Mouse (Mus musculus): Measurements from ENCODE around the gene Stambpl1. TPM values are rescaled to one million over a fixed set of nuclear protein-coding genes. Genes with fewer than 3 reads are reported as not detected.
A peak's percentile ranks its signal among the peaks of the same experiment; 100 is the strongest.

Stambpl1 gene
- 1 to 10 TPM; 3.3 to 3.6 TPM for total RNA-seq (2021)

DNA sequence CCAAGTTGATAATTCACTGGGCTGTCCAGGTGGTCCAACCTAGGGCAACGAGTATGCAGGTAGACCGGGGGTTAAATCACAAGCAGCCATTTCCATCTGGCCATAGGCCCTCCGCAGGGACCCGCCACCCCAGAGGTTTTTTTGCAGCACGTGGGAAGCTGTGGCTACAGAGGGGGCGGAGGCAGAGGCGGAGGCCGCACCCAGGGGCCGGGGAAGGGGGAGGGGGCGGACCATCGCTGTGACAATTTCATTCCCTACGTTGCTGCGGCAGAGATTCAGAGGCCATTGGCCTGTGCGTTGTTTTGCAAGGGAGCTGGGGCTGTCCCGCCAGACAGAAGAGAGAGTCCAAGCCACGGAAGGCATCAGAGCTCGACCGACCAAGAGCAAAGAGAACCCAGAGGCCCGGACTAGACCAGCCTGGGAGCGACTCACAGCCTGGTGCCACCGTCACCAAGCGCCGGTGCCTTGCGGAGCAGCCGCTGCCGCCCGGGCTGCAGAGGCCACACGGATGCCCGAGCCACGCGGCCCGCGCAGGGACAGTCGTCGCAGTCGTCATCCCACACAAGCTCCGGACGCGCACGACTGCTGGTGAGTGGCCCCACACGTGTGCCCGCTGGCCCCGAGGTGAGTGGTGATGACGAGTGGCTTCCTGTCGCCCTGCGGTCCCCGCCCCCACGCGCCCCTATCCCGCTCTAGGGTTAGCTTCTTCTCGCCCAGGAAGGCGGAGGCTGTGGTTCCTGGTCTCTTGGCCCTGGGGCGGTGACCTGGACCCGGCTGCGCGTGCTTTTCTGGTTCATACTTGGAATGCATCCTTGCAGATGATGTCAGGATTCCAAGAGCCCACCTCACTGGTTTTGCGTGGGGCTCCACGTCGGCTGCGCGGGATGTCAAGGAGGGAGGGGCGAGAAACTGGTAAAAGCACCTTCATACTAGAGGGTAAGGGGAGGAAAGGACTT is at the start of gene Stambpl1:
Stambpl1 (plus strand) TSS at position 222 of the 956 bp plus-strand sequence.
- peak; percentile 50 for DNase-seq (ENCODE audit: low spot score)
- intact Hi-C loops (cut with DNase I): no loop called here

- intact Hi-C loops (cut with DNase I): no loop called here
- DNase-seq (ENCODE audit: low spot score): no peak
These were observed 43.6 kb upstream of the Stambpl1 start for GRCm38 (mm10) chr19:34148421-34148820.

DNA sequence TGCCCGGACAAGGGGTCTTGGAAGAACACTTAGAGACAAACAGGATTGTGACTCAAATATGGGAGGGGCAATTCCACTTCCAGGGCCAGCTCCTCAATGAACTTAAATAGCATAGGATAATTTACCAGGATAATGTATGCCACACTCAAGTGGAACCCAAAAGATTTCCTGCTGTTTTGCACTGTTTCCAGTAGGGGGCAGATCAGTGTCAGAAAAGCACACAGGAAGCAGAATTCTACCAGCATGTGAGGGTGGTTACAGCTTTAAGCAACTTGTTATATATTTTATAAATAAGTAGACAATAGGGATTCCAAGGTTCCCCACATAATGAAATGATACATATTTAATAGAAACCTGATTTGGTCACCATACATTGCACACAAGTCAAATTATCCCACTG is 40.1 kb upstream of the Stambpl1 start:
- intact Hi-C loops (cut with DNase I): no loop called here
- no peak for DNase-seq (ENCODE audit: low spot score)

- no peak for DNase-seq (ENCODE audit: low spot score)
- intact Hi-C loops (cut with DNase I): no loop called here
These were observed 38.5 kb upstream of the Stambpl1 start for GRCm38 (mm10) chr19:34153263-34154144.

DNA sequence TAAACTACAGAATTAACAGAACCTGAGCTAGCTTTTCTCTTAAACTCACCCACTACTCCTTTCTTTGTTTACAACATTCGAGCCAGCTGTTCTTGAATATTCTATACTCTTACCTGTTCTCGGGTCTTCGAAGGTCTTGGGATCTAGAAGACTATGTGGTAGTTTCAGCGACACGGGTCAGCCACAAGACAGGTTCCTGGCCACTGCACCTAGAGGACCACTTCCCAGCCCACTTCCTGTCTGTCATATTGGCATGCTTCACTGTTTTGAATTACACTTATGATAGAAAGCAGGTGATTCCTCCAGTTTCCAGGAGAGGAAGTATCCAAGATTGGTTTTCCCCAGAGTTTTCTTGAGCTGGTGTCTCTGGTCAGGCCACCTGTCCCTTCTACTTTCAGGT is 29.3 kb upstream of the Stambpl1 start:
- intact Hi-C loops (cut with DNase I): no loop called here

DNA sequence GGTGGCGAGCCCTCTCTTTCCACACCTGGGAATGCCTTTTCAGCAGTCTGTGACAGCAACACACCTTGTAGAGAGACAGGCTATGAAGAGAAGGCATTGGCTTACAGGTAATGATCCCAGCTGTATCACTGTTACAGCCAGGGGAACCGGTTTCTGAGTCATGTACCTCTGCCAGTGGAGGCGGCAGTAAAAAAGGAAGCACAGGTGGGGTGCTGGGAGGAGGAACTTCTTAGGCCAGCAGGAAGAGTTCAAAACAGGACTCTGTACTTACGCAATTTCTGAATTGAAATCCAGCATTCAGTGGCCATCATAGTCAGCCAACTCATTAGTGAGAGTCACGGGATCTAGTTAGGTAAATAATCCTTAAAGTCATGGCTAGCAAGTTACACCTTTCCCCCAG is 26.1 kb upstream of the Stambpl1 start, which contains the start of gene Ankrd22:
Ankrd22 (minus strand) TSS at position 163 of the 400 bp plus-strand sequence.
- DNase-seq (ENCODE audit: low spot score): no peak
- intact Hi-C loops (cut with DNase I): no loop called here

More for the DNA sequence above, 29.3 kb upstream of the Stambpl1 start:
- DNase-seq (ENCODE audit: low spot score): no peak

GRCm38 (mm10) chr19:34166386-34166785 is 25.6 kb upstream of the Stambpl1 start:
- intact Hi-C loops (cut with DNase I): no loop called here
- DNase-seq (ENCODE audit: low spot score): no peak

DNA sequence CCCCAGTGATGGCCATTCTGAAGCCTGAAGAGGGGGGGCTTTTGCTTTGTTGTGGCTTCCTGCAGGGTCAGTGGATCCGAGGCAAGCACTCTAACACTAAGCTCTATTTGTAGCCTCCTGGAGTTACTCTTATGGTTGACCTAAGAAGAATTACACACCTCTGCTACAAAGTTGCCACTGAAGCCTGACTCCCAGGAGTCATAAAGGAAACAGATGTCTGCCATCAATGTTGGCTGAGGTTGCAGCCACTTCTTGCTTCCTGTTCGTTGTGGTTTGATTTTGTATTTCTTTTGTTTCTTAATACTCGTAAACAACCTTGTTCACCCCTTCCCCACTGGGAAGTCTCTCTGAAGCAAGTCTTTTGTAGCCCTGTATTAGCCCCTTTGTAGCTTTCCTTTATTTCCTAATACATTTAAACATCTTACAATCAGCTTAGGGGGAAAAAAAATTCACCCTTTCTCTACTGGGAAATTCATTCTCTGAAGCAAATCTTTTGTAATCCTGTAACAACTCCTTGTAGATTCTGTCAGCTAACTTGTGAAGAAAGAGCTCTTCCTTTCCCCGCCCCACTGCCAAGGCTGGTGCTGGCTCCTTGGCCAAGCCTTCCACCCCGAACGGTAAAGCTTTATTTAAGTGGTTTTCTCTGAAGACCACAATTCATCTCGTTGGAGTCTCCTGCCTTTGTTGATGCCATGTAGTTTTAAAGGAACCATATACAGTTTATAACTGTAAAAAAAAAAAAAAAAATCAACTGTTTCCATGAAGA is 23.9 kb upstream of the Stambpl1 start:
- no peak for DNase-seq (ENCODE audit: low spot score)

DNA sequence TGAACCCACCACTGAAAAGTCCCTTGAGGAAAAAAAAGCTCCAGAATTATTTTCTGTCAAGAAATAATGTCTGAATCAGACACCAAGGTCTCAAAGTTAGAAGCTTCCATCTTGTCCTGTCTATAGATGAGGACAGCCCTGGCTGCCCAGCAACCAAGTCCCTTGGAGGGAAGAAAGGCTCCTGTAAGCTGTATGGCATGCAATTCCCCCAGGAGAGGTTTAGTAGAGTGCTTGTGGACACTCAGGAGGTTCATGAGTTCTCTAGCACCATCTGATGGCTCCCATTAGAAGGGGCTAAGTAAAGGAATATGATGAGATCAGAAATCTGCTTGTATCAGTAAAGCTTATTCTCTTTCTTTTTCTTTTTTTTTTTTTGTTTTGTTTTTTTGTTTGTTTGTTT is 22.9 kb upstream of the Stambpl1 start:
- DNase-seq (ENCODE audit: low spot score): no peak
- intact Hi-C loops (cut with DNase I): no loop called here

More for the DNA sequence above, 23.9 kb upstream of the Stambpl1 start:
- intact Hi-C loops (cut with DNase I): no loop called here

- DNase-seq (ENCODE audit: low spot score): no peak
- intact Hi-C loops (cut with DNase I): no loop called here
These were observed 20.9 kb upstream of the Stambpl1 start for GRCm38 (mm10) chr19:34171167-34171566.

DNA sequence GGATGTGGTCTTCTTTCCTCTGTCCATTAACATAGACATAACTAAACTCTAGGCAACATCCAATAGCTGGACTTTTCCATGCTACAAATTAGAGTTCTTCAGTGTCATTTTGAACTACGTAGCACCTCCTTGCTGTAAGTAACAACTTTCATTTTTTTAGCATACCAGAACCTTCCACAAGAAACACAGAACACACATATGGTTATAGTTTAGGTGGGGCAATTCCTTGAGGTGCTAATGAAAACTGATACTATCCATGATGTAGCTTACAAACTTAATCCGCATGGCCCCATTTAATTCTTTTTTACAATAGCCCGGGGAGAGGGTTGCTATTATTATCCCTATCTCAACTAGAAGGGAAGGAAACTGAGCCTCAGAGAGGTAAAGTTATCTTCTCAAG is 18.0 kb upstream of the Stambpl1 start:
- intact Hi-C loops (cut with DNase I): no loop called here

GRCm38 (mm10) chr19:34179136-34179535 is 12.9 kb upstream of the Stambpl1 start:
- DNase-seq (ENCODE audit: low spot score): no peak
- intact Hi-C loops (cut with DNase I): no loop called here

More for the DNA sequence above, 18.0 kb upstream of the Stambpl1 start:
- no peak for DNase-seq (ENCODE audit: low spot score)

- intact Hi-C loops (cut with DNase I): no loop called here
- DNase-seq (ENCODE audit: low spot score): no peak
These were observed 11.7 kb upstream of the Stambpl1 start for GRCm38 (mm10) chr19:34180316-34180715.

GRCm38 (mm10) chr19:34181234-34181633 is 10.8 kb upstream of the Stambpl1 start:
- intact Hi-C loops (cut with DNase I): no loop called here
- DNase-seq (ENCODE audit: low spot score): no peak

GRCm38 (mm10) chr19:34182490-34182889 is 9.5 kb upstream of the Stambpl1 start:
- no peak for DNase-seq (ENCODE audit: low spot score)
- intact Hi-C loops (cut with DNase I): no loop called here

- intact Hi-C loops (cut with DNase I): no loop called here
- no peak for DNase-seq (ENCODE audit: low spot score)
These were observed 5.2 kb upstream of the Stambpl1 start for GRCm38 (mm10) chr19:34186845-34187244.

DNA sequence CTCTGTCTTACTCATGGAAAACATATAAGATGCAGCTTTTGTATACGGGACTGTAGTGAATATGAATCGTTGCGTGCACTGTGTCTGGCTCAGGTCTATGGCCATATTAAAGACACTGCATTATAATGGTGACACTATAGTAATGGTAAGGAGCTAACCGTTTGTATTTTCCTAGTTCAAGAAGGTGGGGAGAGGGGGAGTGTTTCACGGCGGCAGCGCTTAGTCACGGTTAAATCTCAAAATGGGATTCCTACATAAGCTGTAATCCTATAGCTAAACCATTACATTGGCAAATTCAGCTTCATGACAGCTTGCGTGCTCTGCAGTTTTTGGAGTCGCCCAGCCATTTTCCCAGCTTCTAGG is 403 bp upstream of the Stambpl1 start:
- intact Hi-C loops (cut with DNase I): no loop called here
- no peak for DNase-seq (ENCODE audit: low spot score)

DNA sequence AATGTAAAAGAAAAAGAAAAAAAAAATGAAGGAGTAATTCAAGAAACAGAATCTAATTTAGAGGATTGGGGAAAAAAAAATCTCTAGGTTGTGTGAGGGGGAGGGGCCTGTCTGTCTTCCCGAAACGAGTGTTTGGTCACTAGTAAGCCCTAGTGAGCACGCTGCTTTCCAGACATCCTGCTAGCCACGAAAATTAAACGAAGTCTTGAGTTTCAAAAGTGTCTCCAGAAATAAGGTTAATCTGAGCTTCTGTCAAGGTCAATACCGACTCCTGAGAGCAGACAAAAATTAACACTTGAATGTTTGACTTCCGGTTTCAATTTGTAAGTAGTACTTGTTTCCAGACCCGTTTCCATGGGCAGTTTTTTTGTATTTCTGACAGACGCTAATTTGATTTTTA is 1.1 kb downstream of the Stambpl1 start:
- intact Hi-C loops (cut with DNase I): no loop called here
- no peak for DNase-seq (ENCODE audit: low spot score)

- intact Hi-C loops (cut with DNase I): no loop called here
- no peak for DNase-seq (ENCODE audit: low spot score)
These were observed 1.7 kb downstream of the Stambpl1 start for GRCm38 (mm10) chr19:34193683-34194082.

Measured in heart, postnatal 25 days (tissue).